Mouse (Mus musculus) induced T-regulatory cell, adult 2 months (primary cell): ENCODE results near the gene Nms.
A peak's percentile ranks its signal among the peaks of the same experiment; 100 is the strongest.

Experiments used
- DNase-seq: peaks from one replicate; pipeline ENCODE4 v3.0.0-alpha.2; 2012; ENCODE audit warnings: low read depth

Gene Nms

GRCm38 (mm10) chr1:38938849-38939248 lies at the start of gene Nms:
TSS of gene Nms (plus strand) at chr1:38939149.
- DNase-seq = no peak

DNA sequence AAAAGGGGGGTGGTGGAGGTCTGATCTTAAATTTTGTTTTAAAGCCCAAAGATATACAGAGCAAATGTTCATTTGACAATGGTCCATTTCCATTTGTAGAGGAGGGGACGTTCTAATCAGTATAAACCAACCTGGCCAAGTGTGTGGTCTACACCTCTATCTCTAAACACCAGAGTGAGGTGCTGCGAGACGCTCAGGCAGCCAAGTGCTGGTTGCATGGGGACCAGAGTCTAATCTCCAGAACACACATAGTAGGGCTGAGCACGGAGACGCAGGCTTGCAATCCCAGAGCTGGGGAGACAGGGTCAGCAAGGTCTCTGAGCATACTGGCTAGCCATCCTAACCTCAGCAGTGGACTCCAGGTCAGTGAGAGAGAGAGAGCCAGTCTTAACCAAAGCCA lies 47.5 kb upstream of the Nms start:
- no peak for DNase-seq

DNA sequence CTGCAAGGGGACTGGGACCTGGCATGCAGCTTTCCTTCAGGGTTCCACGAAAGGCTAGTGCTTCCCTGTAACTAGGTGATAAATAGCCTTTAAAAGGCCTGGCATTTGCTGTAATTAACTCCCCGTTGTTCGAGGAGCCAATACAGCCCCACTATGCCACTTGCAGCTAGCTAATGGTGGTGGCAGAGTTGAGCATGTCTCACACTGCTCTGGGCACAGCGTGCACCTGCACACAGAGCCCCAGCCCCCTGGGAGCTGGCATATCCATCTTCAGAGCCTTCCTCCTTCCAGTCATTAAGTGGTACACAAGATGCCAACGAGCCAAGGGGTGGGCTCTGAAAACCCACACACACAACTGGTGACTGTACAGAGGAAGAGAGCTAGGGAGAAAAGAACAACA lies 45.9 kb upstream of the Nms start:
- no peak for DNase-seq

GRCm38 (mm10) chr1:38897431-38898248 lies 41.3 kb upstream of the Nms start, which contains the start of gene Chst10:
TSS of gene Chst10 (minus strand) at chr1:38898161.
- peak; percentile 92 for DNase-seq

GRCm38 (mm10) chr1:38902571-38902970 lies 36.4 kb upstream of the Nms start:
- peak; percentile 64 for DNase-seq

DNA sequence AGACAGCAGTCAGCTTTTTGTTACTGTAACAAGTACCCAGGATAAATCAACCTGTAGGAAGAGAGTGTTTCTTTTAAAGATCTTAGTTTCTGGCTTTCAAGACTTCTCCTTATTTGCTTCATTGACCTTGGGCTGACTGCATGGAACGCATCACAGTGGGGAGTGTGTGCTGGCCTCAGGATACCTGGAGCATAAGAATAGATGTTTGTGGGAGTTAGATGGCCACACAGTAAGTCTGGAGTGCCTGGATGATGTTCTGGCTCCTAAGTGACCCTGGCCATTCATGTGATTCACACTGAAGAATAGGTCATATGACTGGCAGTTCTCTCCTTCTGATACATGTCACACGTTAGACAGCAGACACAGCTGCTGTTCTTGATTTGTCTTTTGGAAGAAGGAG lies 35.0 kb upstream of the Nms start:
- no peak for DNase-seq

GRCm38 (mm10) chr1:38928996-38929395 lies 10.0 kb upstream of the Nms start:
- no peak for DNase-seq

GRCm38 (mm10) chr1:38929468-38929867 lies 9.5 kb upstream of the Nms start:
- no peak for DNase-seq

DNA sequence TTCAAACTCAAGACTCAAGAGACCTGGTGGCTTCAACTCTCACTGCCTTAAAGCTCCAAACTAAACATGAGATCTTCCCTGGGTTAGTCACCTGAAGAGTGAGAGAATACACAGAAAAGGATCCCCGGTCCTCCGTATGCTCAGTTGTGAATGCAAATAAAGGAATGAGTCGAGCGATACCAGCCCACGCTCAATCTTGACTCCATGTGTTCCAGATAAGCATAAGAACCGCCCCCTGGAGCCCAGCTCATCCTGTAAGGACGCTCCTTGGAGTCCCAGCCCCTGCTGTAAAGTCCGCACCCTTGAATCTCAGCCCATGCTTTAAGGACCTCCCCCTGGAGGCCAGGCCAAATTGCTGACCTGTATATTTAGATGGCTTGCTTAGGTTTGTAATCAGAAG lies 8.2 kb upstream of the Nms start:
- DNase-seq = no peak

GRCm38 (mm10) chr1:38934668-38935067 lies 4.3 kb upstream of the Nms start:
- DNase-seq = peak; percentile 62

GRCm38 (mm10) chr1:38936780-38937179 lies 2.2 kb upstream of the Nms start:
- peak; percentile 81 for DNase-seq

- peak; percentile 17 for DNase-seq
Observed at GRCm38 (mm10) chr1:38939608-38940007, 659 bp downstream of the Nms start.

GRCm38 (mm10) chr1:38956457-38956856 lies 17.5 kb downstream of the Nms start:
- DNase-seq = no peak

DNA sequence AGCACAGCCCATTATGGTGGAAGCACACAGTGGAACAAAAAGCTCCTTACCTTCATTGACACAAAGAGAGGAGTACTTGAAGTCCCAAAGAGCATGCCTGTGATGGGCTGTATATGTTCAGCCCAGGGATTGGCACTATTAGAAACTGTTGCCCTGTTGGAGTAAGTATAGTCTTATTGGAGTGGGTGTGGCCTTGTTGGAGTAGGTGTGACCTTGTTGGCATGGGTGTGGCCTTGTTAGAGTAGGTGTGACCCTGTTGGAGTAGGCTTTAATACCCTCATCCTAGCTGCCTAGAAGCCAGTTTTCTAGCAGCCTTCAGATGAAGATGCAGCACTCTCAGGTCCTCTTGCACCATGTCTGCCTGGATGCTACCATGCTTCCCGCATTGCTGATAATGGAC lies 30.2 kb downstream of the Nms start:
- DNase-seq = no peak

DNA sequence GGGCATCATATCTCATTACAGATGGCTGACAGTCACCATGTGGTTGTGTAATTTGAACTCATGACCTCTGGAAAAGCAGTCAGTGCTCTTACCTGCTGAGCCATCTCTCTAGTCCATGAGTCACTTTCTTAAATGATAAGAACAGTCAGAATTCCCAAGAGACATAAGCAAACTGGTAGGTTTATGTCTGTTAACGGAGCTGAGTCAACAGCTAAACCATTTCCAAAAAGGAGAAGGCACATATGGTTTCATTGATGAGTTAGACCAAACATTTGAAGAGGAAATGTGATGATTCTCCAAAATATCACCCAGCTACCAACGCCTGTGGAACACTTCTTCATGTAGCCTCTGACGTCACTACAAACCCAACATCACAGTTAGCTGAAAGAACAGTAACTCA lies 32.8 kb downstream of the Nms start:
- DNase-seq = no peak

- DNase-seq = no peak
Observed at GRCm38 (mm10) chr1:38972986-38973592, 34.1 kb downstream of the Nms start.

DNA sequence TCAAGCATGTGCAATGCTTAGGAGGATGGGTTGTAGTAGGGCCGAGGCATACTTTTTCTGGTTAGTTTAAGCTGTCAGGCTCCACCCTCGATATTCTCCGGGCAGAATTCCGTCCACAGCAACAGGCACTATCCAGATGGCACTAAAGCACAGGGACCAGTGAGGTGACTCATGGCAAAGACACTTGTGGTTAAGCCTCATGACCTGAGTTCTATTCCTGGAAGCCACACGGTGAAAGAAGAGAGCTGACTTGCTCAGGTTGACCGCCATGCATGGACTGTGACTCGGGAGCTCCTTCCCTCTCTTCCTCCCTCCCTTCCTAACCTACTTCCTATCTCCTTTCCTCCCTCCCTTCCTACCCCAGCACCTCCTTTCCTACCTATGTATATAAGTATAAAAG lies 41.0 kb downstream of the Nms start:
- no peak for DNase-seq

- no peak for DNase-seq
Observed at GRCm38 (mm10) chr1:38983870-38984269, 44.9 kb downstream of the Nms start.

GRCm38 (mm10) chr1:38985308-38985707 lies 46.4 kb downstream of the Nms start, which contains the start of gene Pdcl3:
TSS of gene Pdcl3 (plus strand) at chr1:38985608.
- no peak for DNase-seq

DNA sequence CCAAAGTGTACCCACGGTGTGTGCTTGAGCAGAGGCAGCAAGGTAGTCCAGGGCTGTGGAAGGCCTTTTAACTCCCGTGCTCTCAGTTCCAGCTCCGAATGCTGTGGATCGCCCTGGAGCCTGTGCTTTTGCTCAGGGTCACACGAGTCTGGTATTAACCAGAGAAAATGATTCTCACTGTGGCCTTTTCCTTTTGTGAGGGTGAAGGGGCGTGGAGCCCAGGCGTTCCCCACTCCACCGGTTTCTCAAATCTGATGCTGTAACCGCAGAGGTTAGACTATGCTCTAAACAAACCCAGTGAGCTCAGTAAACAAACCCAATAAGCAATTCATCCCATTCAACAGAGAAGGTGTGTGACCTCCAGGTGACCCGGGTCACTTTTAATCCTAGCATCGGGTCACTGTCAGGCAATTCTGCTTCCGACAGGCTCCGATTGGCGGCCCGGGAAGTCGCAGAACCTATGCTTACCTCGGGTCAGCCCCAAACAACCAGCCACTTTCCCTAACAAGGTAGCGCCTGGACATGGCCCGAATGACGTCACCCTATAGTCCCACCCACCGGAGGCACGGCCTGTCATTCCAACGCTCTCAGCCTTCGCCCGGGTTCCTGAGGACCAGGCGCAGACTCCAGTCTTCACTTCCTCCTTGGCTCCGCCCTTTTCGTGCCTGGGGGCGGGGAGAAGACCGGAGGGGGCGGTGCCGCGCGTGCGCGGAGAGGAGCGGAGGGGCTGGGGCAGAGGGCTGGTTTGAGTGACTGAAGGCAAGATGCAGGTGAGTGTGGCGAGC lies 48.3 kb downstream of the Nms start:
- DNase-seq = peak; percentile 96

GRCm38 (mm10) chr1:38987865-38988211 lies 48.9 kb downstream of the Nms start:
- no peak for DNase-seq

- no peak for DNase-seq
Observed at GRCm38 (mm10) chr1:38988357-38988756, 49.4 kb downstream of the Nms start.

- DNase-seq = no peak
Observed at GRCm38 (mm10) chr1:38992365-38992764, 53.4 kb downstream of the Nms start.
